Mouse (Mus musculus): ENCODE measurements around the gene Kcne1. TPM values are rescaled to one million over a fixed set of nuclear protein-coding genes. Genes with fewer than 3 reads are reported as not detected.
A peak's percentile ranks its signal among the peaks of the same experiment; 100 is the strongest.

The Kcne1 gene
- total RNA-seq (2014; rRNA removed) = not detected in 2 replicates
- not detected in 2 replicates for polyA plus RNA-seq (2015; fragmentation: Nextera tagmentation; extraction: Ambion mirVana)

GRCm38 (mm10) chr16:92359229-92359628, at the start of gene Kcne1:
Gene Kcne1, minus strand, starts transcription at chr16:92359468.
- H3K4me1 ChIP-seq (ENCODE audit: insufficient read depth) = no peaks in the 10 kb centered on the region
- H3K27me3 ChIP-seq (ENCODE audit: insufficient read depth, low read length) = no peaks in the 10 kb centered on the region
- no peak within 1 kb of the TSS for H3K27ac ChIP-seq (ENCODE audit: low read depth, low read length)
- no peak within 1 kb of the TSS for H3K9ac ChIP-seq
- no peak within 1 kb of the TSS for H3K4me2 ChIP-seq (ENCODE audit: low read depth)
- ATAC-seq = no peak
- 62% methylated on average over 9 of the region's 9 CpGs for WGBS
- TF ChIP-seq CTCF (IDR thresholded peaks at IDR 0.05; ENCODE audit: low read depth) = no peak
- no peak for DNase-seq
- H3K4me3 ChIP-seq (ENCODE audit: low read depth, low read length) = no peak within 1 kb of the TSS
- no peaks in the 10 kb centered on the region for H3K36me3 ChIP-seq (ENCODE audit: insufficient read depth)
- no peaks in the 10 kb centered on the region for H3K9me3 ChIP-seq (ENCODE audit: low read length)

GRCm38 (mm10) chr16:92407883-92408282, 48.6 kb upstream of the Kcne1 start:
- DNase-seq (no peak), ATAC-seq (no peak)
- Histone ChIP-seq H3K9me3 (ENCODE audit: low read length) (no peaks in the 10 kb centered on the region), H3K4me1 (ENCODE audit: insufficient read depth) (no peaks in the 10 kb centered on the region), H3K27ac (ENCODE audit: low read depth, low read length) (no peak overlapping the region), H3K36me3 (ENCODE audit: insufficient read depth) (no peaks in the 10 kb centered on the region), H3K9ac (no peak overlapping the region), H3K4me2 (ENCODE audit: low read depth) (no peak overlapping the region), H3K27me3 (ENCODE audit: insufficient read depth, low read length) (no peaks in the 10 kb centered on the region), H3K4me3 (ENCODE audit: low read depth, low read length) (no peak overlapping the region)
- TF ChIP-seq CTCF (IDR thresholded peaks at IDR 0.05; ENCODE audit: low read depth) = no peak
- WGBS = 86% methylated on average over 2 of the region's 2 CpGs

DNA sequence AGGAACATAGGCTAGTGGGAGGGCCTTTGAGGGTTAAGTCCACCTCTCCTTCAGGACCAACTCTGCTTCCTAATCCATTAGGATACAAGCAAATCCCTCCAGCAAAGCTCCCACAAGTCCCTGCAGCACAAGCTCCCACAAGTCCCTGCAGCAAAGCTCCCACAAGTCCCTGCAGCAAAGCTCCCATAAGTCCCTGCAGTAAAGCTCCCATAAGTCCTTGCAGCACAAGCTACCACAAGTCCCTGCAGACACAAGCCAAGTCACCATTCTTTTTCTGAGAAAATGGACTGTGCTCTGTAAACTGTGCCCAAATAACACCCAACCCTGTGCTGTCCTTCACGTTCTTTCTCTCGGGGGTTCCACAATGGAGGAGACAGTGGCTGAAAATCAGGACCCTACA, 44.9 kb upstream of the Kcne1 start:
- ATAC-seq = no peak
- Histone ChIP-seq H3K27ac (ENCODE audit: low read depth, low read length) (no peak overlapping the region), H3K4me2 (ENCODE audit: low read depth) (no peak overlapping the region), H3K27me3 (ENCODE audit: insufficient read depth, low read length) (no peaks in the 10 kb centered on the region), H3K9me3 (ENCODE audit: low read length) (no peaks in the 10 kb centered on the region), H3K4me3 (ENCODE audit: low read depth, low read length) (no peak overlapping the region), H3K9ac (no peak overlapping the region), H3K4me1 (ENCODE audit: insufficient read depth) (peaks cover 10% of the 10 kb centered on the region), H3K36me3 (ENCODE audit: insufficient read depth) (no peaks in the 10 kb centered on the region)
- no peak for TF ChIP-seq CTCF (IDR thresholded peaks at IDR 0.05; ENCODE audit: low read depth)
- WGBS = 91% methylated on average over 2 of the region's 2 CpGs
- no peak for DNase-seq

DNA sequence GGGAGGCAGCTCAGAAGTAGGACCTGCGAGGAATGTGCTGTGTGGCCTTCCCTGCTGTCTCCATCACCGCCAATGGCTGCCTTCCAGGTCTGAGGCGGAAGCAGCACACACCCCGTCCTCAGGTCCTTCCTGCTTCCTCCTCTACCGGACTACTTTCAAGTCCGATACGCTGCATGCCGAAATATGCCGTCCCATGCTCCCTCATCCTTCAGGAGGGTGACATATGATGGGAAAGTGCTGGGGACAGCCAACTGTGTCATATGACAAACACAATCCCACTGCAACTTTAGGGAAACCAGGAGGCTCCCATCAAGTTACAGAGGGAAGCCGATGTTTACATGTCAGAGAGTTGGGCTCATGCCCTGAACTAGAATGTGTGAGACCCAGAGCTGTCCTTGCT, 43.8 kb upstream of the Kcne1 start:
- ATAC-seq = no peak
- DNase-seq = no peak
- no peak overlapping the region for H3K9ac ChIP-seq
- H3K36me3 ChIP-seq (ENCODE audit: insufficient read depth) = no peaks in the 10 kb centered on the region
- H3K9me3 ChIP-seq (ENCODE audit: low read length) = no peaks in the 10 kb centered on the region
- H3K4me2 ChIP-seq (ENCODE audit: low read depth) = no peak overlapping the region
- no peak for TF ChIP-seq CTCF (IDR thresholded peaks at IDR 0.05; ENCODE audit: low read depth)
- H3K4me1 ChIP-seq (ENCODE audit: insufficient read depth) = peaks cover 16% of the 10 kb centered on the region
- H3K27ac ChIP-seq (ENCODE audit: low read depth, low read length) = no peak overlapping the region
- no peak overlapping the region for H3K4me3 ChIP-seq (ENCODE audit: low read depth, low read length)
- H3K27me3 ChIP-seq (ENCODE audit: insufficient read depth, low read length) = no peaks in the 10 kb centered on the region
- WGBS = 77% methylated on average over 10 of the region's 10 CpGs

DNA sequence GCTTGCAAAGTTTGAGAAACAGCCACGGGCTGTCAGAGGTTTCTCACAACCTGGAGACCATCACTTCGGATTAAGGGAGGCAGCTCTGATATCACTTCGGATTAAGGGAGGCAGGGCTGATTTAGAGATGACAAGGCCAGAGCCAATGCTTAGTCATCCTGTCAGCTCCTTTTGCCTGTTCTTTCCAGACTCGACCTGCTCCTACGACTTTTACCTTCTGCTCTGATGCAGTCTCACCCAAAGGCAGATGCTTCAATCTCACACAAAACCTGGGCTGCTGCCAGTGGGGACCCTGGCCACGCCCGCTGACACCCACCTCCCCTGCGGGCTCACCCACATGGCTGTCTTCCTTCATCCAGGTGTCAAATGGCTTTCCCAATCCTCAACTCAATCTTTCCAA, 42.9 kb upstream of the Kcne1 start:
- H3K4me2 ChIP-seq (ENCODE audit: low read depth) = no peak overlapping the region
- peaks cover 16% of the 10 kb centered on the region for H3K4me1 ChIP-seq (ENCODE audit: insufficient read depth)
- H3K27ac ChIP-seq (ENCODE audit: low read depth, low read length) = no peak overlapping the region
- no peak for DNase-seq
- ATAC-seq = no peak
- H3K9me3 ChIP-seq (ENCODE audit: low read length) = no peaks in the 10 kb centered on the region
- no peaks in the 10 kb centered on the region for H3K36me3 ChIP-seq (ENCODE audit: insufficient read depth)
- no peak overlapping the region for H3K9ac ChIP-seq
- H3K4me3 ChIP-seq (ENCODE audit: low read depth, low read length) = no peak overlapping the region
- no peak for TF ChIP-seq CTCF (IDR thresholded peaks at IDR 0.05; ENCODE audit: low read depth)
- 44% methylated on average over 8 of the region's 8 CpGs for WGBS
- no peaks in the 10 kb centered on the region for H3K27me3 ChIP-seq (ENCODE audit: insufficient read depth, low read length)

GRCm38 (mm10) chr16:92401206-92401605, 41.9 kb upstream of the Kcne1 start:
- H3K9ac ChIP-seq = no peak overlapping the region
- H3K4me1 ChIP-seq (ENCODE audit: insufficient read depth) = peaks cover 16% of the 10 kb centered on the region
- no peak for ATAC-seq
- no peak overlapping the region for H3K27ac ChIP-seq (ENCODE audit: low read depth, low read length)
- H3K27me3 ChIP-seq (ENCODE audit: insufficient read depth, low read length) = no peaks in the 10 kb centered on the region
- no peak for DNase-seq
- 30% methylated on average over 10 of the region's 10 CpGs for WGBS
- H3K9me3 ChIP-seq (ENCODE audit: low read length) = no peaks in the 10 kb centered on the region
- peaks cover 7% of the 10 kb centered on the region for H3K36me3 ChIP-seq (ENCODE audit: insufficient read depth)
- no peak for TF ChIP-seq CTCF (IDR thresholded peaks at IDR 0.05; ENCODE audit: low read depth)
- no peak overlapping the region for H3K4me2 ChIP-seq (ENCODE audit: low read depth)
- no peak overlapping the region for H3K4me3 ChIP-seq (ENCODE audit: low read depth, low read length)

- peak; percentile 90 for ATAC-seq
Observed at GRCm38 (mm10) chr16:92399490-92400458, 40.5 kb upstream of the Kcne1 start.

More at GRCm38 (mm10) chr16:92399490-92400458, 40.5 kb upstream of the Kcne1 start:
- Histone ChIP-seq H3K36me3 (ENCODE audit: insufficient read depth) (peaks cover 20% of the 10 kb centered on the region), H3K27me3 (ENCODE audit: insufficient read depth, low read length) (no peaks in the 10 kb centered on the region), H3K4me3 (ENCODE audit: low read depth, low read length) (peak overlapping the region; percentile 42), H3K9ac (peak overlapping the region; percentile 52), H3K4me1 (ENCODE audit: insufficient read depth) (peaks cover 16% of the 10 kb centered on the region), H3K4me2 (ENCODE audit: low read depth) (peak overlapping the region; percentile 81), H3K27ac (ENCODE audit: low read depth, low read length) (peak overlapping the region; percentile 51), H3K9me3 (ENCODE audit: low read length) (no peaks in the 10 kb centered on the region)
- peak; percentile 79 for DNase-seq
- no peak for TF ChIP-seq CTCF (IDR thresholded peaks at IDR 0.05; ENCODE audit: low read depth)
- under 1% methylated on average over 37 of the region's 37 CpGs for WGBS
